Mouse (Mus musculus) forebrain, embryonic 10.5 days (tissue): ENCODE data around the gene Arid4a. TPM values are rescaled to one million over a fixed set of nuclear protein-coding genes. Genes with fewer than 3 reads are reported as not detected.

Source experiments
- DNase-seq: peaks from one replicate; pipeline ENCODE4 v3.0.0-alpha.2; 2017; ENCODE audit warnings: low spot score; ENCODE audit errors: extremely low spot score
- H3K27ac ChIP-seq: fragments of 300-500 bp; sonication (generic); 2 replicates; pipeline ENCODE4 v1.5.1; 2016; ENCODE audit warnings: mild to moderate bottlenecking
- H3K27me3 ChIP-seq: fragments of 300-500 bp; sonication (generic); 2 replicates; pipeline ENCODE4 v1.6.1; 2016; ENCODE audit warnings: mild to moderate bottlenecking; ENCODE audit not compliant: poor library complexity, severe bottlenecking
- H3K36me3 ChIP-seq: fragments of 300-500 bp; sonication (generic); replicated peaks from 2 replicates; pipeline ENCODE4 v1.6.1; 2016; ENCODE audit warnings: mild to moderate bottlenecking, moderate library complexity
- H3K4me1 ChIP-seq: fragments of 300-500 bp; sonication (generic); 2 replicates; pipeline ENCODE4 v1.6.1; 2016
- H3K4me3 ChIP-seq: fragments of 300-500 bp; sonication (generic); 2 replicates; pipeline ENCODE4 v1.5.1; 2016; ENCODE audit warnings: mild to moderate bottlenecking, moderate library complexity
- H3K9me3 ChIP-seq: fragments of 300-500 bp; sonication (generic); 2 replicates; pipeline ENCODE4 v1.6.1; 2016; ENCODE audit warnings: mild to moderate bottlenecking, moderate library complexity
- WGBS: fragments of 180-500 bp; shearing (Covaris S2); methylation state at CpG from one replicate; pipeline ENCODE4 v1.1.7; 2016; 5-methylcytosine and 5-hydroxymethylcytosine counted together
- polyA plus RNA-seq: library from polyadenylated mRNA; unstranded; fragments of >200 nt; fragmentation: Nextera tagmentation; extraction: Ambion mirVana; gene quantifications from 2 replicates; pipeline ENCODE4 v1.2.1, GENCODE M21; 2016

Gene Arid4a
- polyA plus RNA-seq, 1 experiment from 2014 or later = 28.3 TPM

DNA sequence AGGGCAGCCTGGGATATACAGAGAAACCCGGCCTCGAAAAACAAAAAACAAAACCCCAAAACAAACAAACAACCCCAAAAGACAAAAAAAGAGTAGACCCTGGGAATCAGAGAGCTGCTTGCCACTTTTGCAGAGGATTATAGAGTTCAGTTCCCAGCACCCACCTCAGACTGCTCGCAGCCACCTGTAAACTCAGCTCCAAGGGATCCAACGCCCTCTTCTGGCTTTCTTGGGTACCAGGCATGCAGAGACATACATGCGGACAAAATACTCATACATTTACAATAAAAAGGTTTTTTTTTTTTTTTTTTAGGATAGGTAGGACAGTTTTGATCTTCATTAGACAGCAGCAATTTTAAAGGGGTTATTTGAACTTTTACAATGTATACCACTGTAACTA lies 18.6 kb upstream of the Arid4a start:
- H3K27ac ChIP-seq = no peak overlapping the region
- H3K4me3 ChIP-seq = no peak overlapping the region
- no peak for DNase-seq
- peaks cover 83% of the 10 kb centered on the region for H3K36me3 ChIP-seq
- H3K27me3 ChIP-seq = no peaks in the 10 kb centered on the region
- 90% methylated on average over 5 of the region's 5 CpGs for WGBS
- H3K4me1 ChIP-seq = no peaks in the 10 kb centered on the region
- H3K9me3 ChIP-seq = no peaks in the 10 kb centered on the region

- peaks cover 78% of the 10 kb centered on the region for H3K36me3 ChIP-seq
- no peaks in the 10 kb centered on the region for H3K4me1 ChIP-seq
- H3K27me3 ChIP-seq = no peaks in the 10 kb centered on the region
- H3K27ac ChIP-seq = no peak overlapping the region
- DNase-seq = no peak
- no peaks in the 10 kb centered on the region for H3K9me3 ChIP-seq
- WGBS = 80% methylated on average over 5 of the region's 5 CpGs
- no peak overlapping the region for H3K4me3 ChIP-seq
These were observed 16.3 kb upstream of the Arid4a start for GRCm38 (mm10) chr12:70999423-70999903.

- Histone ChIP-seq H3K4me1 (no peaks in the 10 kb centered on the region), H3K4me3 (no peak overlapping the region), H3K36me3 (peaks cover 78% of the 10 kb centered on the region), H3K27me3 (no peaks in the 10 kb centered on the region), H3K9me3 (no peaks in the 10 kb centered on the region), H3K27ac (no peak overlapping the region)
- 96% methylated on average over 1 of the region's 1 CpGs for WGBS
- DNase-seq = no peak
These were observed 15.4 kb upstream of the Arid4a start for GRCm38 (mm10) chr12:71000344-71000743.

GRCm38 (mm10) chr12:71001456-71001855 lies 14.3 kb upstream of the Arid4a start:
- Histone ChIP-seq H3K27me3 (no peaks in the 10 kb centered on the region), H3K9me3 (no peaks in the 10 kb centered on the region), H3K4me1 (no peaks in the 10 kb centered on the region), H3K4me3 (no peak overlapping the region), H3K27ac (no peak overlapping the region), H3K36me3 (peaks cover 78% of the 10 kb centered on the region)
- DNase-seq = no peak
- WGBS = 87% methylated on average over 6 of the region's 6 CpGs

DNA sequence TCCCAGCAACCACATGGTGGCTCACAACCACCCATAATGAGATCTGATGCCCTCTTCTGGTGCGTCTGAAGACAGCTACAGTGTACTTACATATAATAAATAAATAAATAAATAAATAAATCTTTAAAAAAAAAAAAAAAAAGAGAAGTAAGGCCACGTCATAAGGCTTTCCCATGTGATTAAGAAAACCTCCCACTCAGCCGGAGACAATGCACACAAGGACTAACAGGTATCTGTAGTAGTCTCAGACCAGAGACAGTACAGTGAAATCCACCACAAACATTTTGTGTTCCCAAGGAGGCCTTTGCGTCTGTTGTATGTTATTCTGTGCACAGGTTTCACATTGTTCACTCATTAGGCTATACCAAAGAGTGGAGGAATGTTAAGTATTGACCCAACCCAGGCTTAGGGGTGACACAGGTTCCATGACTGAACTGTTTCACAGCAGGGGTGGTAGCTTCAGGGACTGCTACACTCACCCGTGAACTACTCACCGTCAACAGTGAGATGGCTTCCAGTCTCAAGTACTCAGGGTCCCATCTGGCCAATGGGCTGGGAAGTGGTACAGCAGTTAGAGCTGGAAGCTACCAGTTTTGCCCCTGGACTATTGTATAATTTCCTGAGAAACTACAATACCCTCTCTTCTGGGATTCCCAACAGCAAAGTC lies 11.9 kb upstream of the Arid4a start:
- WGBS = 92% methylated on average over 5 of the region's 6 CpGs
- no peak for DNase-seq
- peaks cover 78% of the 10 kb centered on the region for H3K36me3 ChIP-seq
- H3K4me3 ChIP-seq = no peak overlapping the region
- H3K27me3 ChIP-seq = no peaks in the 10 kb centered on the region
- no peaks in the 10 kb centered on the region for H3K4me1 ChIP-seq
- H3K9me3 ChIP-seq = no peaks in the 10 kb centered on the region
- no peak overlapping the region for H3K27ac ChIP-seq

DNA sequence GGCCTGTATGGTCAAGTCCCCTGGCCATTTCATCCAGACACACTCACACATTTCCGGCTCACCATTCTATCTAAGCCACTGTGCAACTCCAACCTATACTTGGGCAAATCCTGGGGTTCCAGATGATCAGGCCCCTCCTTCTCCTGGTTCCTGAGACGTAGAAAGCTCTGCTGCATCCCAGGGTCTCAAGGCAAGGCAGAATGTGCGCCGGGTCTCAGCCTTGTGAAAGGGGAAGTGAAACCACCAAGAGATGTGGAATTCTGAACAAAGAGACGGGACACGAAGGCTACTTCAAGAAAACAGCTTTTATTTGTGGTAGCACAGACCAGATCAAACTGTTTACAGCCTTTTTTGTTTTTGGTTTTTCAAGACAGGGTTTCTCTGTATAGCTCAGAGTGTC lies 9.6 kb upstream of the Arid4a start:
- Histone ChIP-seq H3K4me3 (no peak overlapping the region), H3K27ac (no peak overlapping the region), H3K9me3 (no peaks in the 10 kb centered on the region), H3K4me1 (no peaks in the 10 kb centered on the region), H3K27me3 (no peaks in the 10 kb centered on the region), H3K36me3 (peaks cover 90% of the 10 kb centered on the region)
- DNase-seq = no peak
- 98% methylated on average over 6 of the region's 6 CpGs for WGBS

- Histone ChIP-seq H3K27me3 (no peaks in the 10 kb centered on the region), H3K4me3 (no peak overlapping the region), H3K36me3 (peaks cover 93% of the 10 kb centered on the region), H3K9me3 (no peaks in the 10 kb centered on the region), H3K4me1 (no peaks in the 10 kb centered on the region), H3K27ac (no peak overlapping the region)
- no peak for DNase-seq
- 92% methylated on average over 7 of the region's 7 CpGs for WGBS
These were observed 8.9 kb upstream of the Arid4a start for GRCm38 (mm10) chr12:71006901-71007300.

GRCm38 (mm10) chr12:71009769-71010168 lies 6.0 kb upstream of the Arid4a start:
- Histone ChIP-seq H3K4me1 (peaks cover 18% of the 10 kb centered on the region), H3K36me3 (peaks cover 83% of the 10 kb centered on the region), H3K27ac (no peak overlapping the region), H3K27me3 (no peaks in the 10 kb centered on the region), H3K9me3 (no peaks in the 10 kb centered on the region), H3K4me3 (no peak overlapping the region)
- no peak for DNase-seq
- WGBS = 71% methylated on average over 4 of the region's 4 CpGs

GRCm38 (mm10) chr12:71014845-71015362 lies 886 bp upstream of the Arid4a start:
- Histone ChIP-seq H3K27me3 (no peaks in the 10 kb centered on the region), H3K36me3 (peaks cover 40% of the 10 kb centered on the region), H3K9me3 (no peaks in the 10 kb centered on the region), H3K4me3 (peak overlapping the region; percentile 98), H3K4me1 (peaks cover 30% of the 10 kb centered on the region), H3K27ac (peak overlapping the region; percentile 97)
- no peak for DNase-seq
- under 1% methylated on average over 31 of the region's 32 CpGs for WGBS

- DNase-seq = no peak
- Histone ChIP-seq H3K4me1 (peaks cover 30% of the 10 kb centered on the region), H3K4me3 (peak overlapping the region; percentile 98), H3K9me3 (no peaks in the 10 kb centered on the region), H3K36me3 (peaks cover 40% of the 10 kb centered on the region), H3K27ac (peak overlapping the region; percentile 94), H3K27me3 (no peaks in the 10 kb centered on the region)
- WGBS = under 1% methylated on average over 33 of the region's 33 CpGs
These were observed 367 bp downstream of the Arid4a start for GRCm38 (mm10) chr12:71016211-71016502.

DNA sequence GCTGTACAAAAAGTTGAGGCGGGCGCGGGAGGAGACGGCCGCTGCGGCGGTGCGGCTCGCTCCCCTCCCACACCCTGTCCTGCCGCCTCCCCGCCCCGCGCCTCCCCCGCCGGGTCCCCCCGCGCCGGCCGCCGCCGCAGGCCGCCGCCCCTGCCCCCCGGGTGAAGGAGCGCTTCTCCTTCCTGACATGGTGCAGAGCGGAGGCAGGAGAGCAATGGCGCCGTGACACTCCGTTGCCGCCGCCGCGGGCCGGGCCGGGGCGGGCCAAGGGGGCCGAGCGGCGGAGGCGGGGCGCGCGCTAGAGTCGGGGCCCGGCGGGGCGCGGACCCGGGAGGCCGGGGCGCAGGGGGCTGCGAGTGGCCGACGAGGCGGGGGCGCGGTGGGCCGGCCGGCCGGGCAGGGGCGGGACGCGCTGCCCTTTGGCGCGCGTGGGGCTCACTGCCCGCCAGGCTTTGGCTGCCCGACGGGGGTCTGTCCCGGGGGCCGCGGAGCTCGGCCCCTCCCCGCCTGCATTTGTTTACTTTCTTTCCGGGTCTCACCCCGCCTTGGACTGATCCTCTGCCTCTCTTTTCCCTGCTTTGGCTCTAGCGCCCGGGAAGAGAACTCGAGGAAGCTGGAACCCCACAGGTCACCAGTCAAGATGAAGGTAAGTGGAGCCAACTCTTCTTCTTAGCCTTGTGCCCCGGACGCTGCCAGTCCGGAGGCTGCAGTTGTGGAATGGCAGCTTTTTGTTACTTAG lies 882 bp downstream of the Arid4a start:
- Histone ChIP-seq H3K27ac (peak overlapping the region; percentile 94), H3K27me3 (no peaks in the 10 kb centered on the region), H3K9me3 (no peaks in the 10 kb centered on the region), H3K4me1 (peaks cover 30% of the 10 kb centered on the region), H3K36me3 (peaks cover 42% of the 10 kb centered on the region), H3K4me3 (peak overlapping the region; percentile 98)
- WGBS = under 1% methylated on average over 70 of the region's 82 CpGs
- peak; percentile 40 for DNase-seq

- no peaks in the 10 kb centered on the region for H3K27me3 ChIP-seq
- H3K36me3 ChIP-seq = peaks cover 42% of the 10 kb centered on the region
- 33% methylated on average over 5 of the region's 5 CpGs for WGBS
- H3K27ac ChIP-seq = peak overlapping the region; percentile 94
- H3K9me3 ChIP-seq = no peaks in the 10 kb centered on the region
- peak overlapping the region; percentile 98 for H3K4me3 ChIP-seq
- H3K4me1 ChIP-seq = peaks cover 30% of the 10 kb centered on the region
- no peak for DNase-seq
These were observed 1.4 kb downstream of the Arid4a start for GRCm38 (mm10) chr12:71017242-71017571.

DNA sequence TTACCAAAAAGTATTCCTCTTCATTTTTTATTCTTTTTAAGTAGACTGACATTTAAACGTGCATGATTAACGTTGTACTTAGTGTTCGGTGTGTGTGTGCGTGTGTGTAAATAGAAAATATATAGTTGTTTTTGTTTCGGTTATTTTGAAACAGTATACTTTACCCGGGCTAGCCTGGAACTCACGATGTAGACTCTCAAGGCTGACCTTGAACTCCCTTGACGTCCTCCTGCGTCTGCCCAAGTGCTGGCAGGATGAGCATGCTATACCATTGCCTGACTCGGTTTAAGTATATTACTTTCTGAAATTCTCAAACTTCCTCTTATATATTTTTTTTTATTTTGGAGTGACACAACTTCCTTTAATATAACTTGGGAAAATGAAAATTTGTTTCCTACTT lies 2.0 kb downstream of the Arid4a start:
- Histone ChIP-seq H3K4me1 (peaks cover 27% of the 10 kb centered on the region), H3K4me3 (peak overlapping the region; percentile 98; the same call in 1 of the 2 replicates), H3K36me3 (peaks cover 43% of the 10 kb centered on the region), H3K9me3 (no peaks in the 10 kb centered on the region), H3K27ac (no peak overlapping the region), H3K27me3 (no peaks in the 10 kb centered on the region)
- WGBS = 88% methylated on average over 10 of the region's 10 CpGs
- no peak for DNase-seq
